Mouse (Mus musculus): ENCODE measurements around the gene Emb.

Gene Emb

GRCm38 (mm10) chr13:117220501-117221321 is 12.4 kb downstream of the Emb start, which contains the start of gene Gm17509:
TSS of gene Gm17509 (minus strand) at chr13:117221075.
- DNase-seq: peak; percentile 69 to 82

GRCm38 (mm10) chr13:117223125-117223524 is 14.8 kb downstream of the Emb start:
- DNase-seq: no peak

- no peak for DNase-seq
Measured at GRCm38 (mm10) chr13:117224901-117225300, 16.6 kb downstream of the Emb start.

GRCm38 (mm10) chr13:117225561-117225960 is 17.2 kb downstream of the Emb start:
- DNase-seq: no peak

GRCm38 (mm10) chr13:117230371-117231110 is 22.2 kb downstream of the Emb start:
- DNase-seq: no peak

GRCm38 (mm10) chr13:117233808-117234207 is 25.5 kb downstream of the Emb start:
- DNase-seq: no peak

- no peak for DNase-seq
Measured at GRCm38 (mm10) chr13:117234486-117234885, 26.1 kb downstream of the Emb start.

- no peak for DNase-seq
Measured at GRCm38 (mm10) chr13:117235530-117236212, 27.3 kb downstream of the Emb start.

GRCm38 (mm10) chr13:117237111-117237510 is 28.8 kb downstream of the Emb start:
- no peak for DNase-seq

- DNase-seq: no peak
Measured at GRCm38 (mm10) chr13:117242063-117242462, 33.7 kb downstream of the Emb start.

GRCm38 (mm10) chr13:117242621-117243020 is 34.3 kb downstream of the Emb start:
- DNase-seq: no peak

- no peak for DNase-seq
Measured at GRCm38 (mm10) chr13:117260704-117261103, 52.4 kb downstream of the Emb start.

- no peak for DNase-seq
Measured at GRCm38 (mm10) chr13:117266156-117266555, 57.8 kb downstream of the Emb start.

GRCm38 (mm10) chr13:117267963-117268362 is 59.6 kb downstream of the Emb start:
- no peak for DNase-seq

GRCm38 (mm10) chr13:117284036-117284435 is 75.7 kb downstream of the Emb start:
- DNase-seq: peak; percentile 70 to 78

- peak in 1 of 2 experiments; percentile 14 for DNase-seq
Measured at GRCm38 (mm10) chr13:117286939-117287338, 78.6 kb downstream of the Emb start.

GRCm38 (mm10) chr13:117287400-117287799 is 79.1 kb downstream of the Emb start:
- no peak for DNase-seq

- DNase-seq: peak in 1 of 2 experiments; percentile 19
Measured at GRCm38 (mm10) chr13:117289494-117290270, 81.3 kb downstream of the Emb start.

- DNase-seq: peak; percentile 26 to 47
Measured at GRCm38 (mm10) chr13:117311446-117312225, 103.3 kb downstream of the Emb start.

Measured in thymus, adult 18-20 months (tissue).